Mouse (Mus musculus): ENCODE results near the gene Pou2f2. TPM values are rescaled to one million over a fixed set of nuclear protein-coding genes. Genes with fewer than 3 reads are reported as not detected.

The Pou2f2 gene
- total RNA-seq, 4 experiments from 2014 or later: 8.9 to 14.3 (median 11.7) TPM

DNA sequence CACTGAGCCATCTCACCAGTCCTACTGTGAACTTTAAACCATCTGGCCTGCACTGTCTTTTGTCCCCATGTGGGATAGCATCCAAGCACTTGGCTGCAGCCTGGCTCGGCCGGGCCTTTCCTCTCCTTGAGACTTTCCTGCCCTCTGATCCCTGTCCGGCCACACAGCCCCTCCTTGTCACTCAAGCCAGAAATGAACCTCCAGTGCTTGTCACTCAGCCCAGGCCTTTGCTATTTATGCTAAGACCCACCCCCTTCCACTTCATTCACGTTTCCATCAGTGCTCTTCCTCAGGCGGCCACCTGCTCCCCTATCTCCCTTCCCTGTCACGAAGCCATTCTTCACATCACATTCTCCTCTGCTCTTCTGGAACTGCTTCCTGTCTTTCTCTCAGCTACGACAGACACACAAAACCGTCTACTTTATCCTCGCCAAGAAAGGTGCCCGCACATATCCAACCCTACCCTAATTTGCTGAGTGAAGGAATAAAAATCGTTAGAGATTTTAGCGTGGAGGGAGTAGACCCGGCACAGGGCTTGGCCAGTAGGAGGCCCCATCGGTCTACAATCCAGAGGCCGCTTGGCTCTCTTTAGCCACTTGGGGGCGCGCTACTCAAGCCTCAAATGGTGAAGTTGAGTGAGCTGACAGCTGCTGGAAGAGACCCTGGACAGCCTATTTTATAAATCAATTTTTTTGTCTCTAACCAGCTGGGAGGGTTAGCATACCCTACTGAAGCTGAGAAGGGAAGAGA is 73.9 kb downstream of the Pou2f2 start:
- peak; percentile 57 to 87 for DNase-seq (ENCODE audit: low spot score in 2 of 2)

GRCm38 (mm10) chr7:25099581-25099980 is 79.9 kb downstream of the Pou2f2 start:
- DNase-seq (ENCODE audit: low spot score in 2 of 2): no peak

- no peak for DNase-seq (ENCODE audit: low spot score in 2 of 2)
Measured at GRCm38 (mm10) chr7:25098169-25098568, 81.4 kb downstream of the Pou2f2 start.

DNA sequence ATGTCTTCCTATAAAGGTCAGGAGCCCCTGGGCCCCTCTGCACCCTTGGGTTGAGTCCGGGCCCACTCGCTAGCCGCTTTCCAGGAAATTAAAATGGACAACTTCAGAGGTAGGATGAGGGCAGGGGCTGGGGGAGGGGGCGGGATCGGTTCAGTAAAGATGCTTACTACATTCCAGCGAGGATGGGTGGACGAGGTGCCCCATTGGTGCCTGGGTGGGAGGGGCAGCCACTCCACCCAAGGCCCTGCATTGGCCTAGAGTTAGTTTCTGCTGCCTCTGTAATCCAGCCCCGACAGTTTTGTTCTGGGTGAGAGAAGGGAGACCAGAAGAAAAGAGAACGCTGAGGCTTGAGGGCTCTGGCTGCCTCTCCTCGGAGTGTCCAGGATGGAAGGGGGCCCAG is 89.7 kb downstream of the Pou2f2 start:
- DNase-seq (ENCODE audit: low spot score in 2 of 2): no peak

- no peak for DNase-seq (ENCODE audit: low spot score in 2 of 2)
Measured at GRCm38 (mm10) chr7:25088968-25089367, 90.6 kb downstream of the Pou2f2 start.

DNA sequence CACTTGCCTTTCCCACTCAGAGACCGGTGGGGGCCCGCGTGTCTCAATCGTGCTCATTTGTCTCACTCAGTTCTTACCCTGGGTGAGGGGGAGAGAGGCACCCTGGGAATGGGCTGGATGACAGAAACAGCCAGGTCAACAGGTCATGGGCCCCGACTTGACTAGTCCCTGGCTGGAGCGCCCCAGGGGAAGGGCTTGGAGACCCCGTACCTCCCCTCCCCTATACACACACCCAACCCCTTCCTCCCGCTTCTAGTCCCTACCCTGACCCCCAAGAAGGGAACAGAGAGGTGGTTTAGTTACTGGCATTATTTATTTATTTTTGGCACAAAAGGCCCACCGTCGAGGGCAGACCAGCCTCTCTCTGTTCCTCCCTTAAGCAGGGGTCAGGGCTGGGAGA is 91.0 kb downstream of the Pou2f2 start:
- no peak for DNase-seq (ENCODE audit: low spot score in 2 of 2)

DNA sequence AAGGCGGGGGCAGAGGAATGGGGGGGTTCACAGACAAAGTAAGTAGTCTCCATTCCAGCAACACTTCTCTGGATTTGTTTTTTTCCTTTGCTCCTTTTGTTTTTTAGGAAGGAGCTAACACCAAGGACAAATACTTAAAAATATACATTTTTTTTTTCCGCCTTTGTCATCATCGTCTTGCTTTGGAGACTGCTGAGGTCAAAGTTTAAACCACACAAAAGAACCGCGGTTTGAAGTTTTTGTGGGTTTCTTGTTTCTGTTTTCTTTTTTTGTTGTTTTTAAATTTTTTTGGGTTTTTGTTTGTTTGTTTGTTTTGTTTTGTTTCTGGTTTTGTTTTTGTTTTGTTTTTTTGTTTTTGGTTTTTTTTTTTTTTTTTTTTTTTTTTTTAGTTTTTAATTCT is 91.6 kb downstream of the Pou2f2 start:
- no peak for DNase-seq (ENCODE audit: low spot score in 2 of 2)

GRCm38 (mm10) chr7:25087256-25087912 is 92.1 kb downstream of the Pou2f2 start:
- no peak for DNase-seq (ENCODE audit: low spot score in 2 of 2)

GRCm38 (mm10) chr7:25086656-25087055 is 92.9 kb downstream of the Pou2f2 start:
- no peak for DNase-seq (ENCODE audit: low spot score in 2 of 2)

GRCm38 (mm10) chr7:25084621-25085020 is 94.9 kb downstream of the Pou2f2 start:
- no peak for DNase-seq (ENCODE audit: low spot score in 2 of 2)

GRCm38 (mm10) chr7:25082510-25082909 is 97.0 kb downstream of the Pou2f2 start:
- DNase-seq (ENCODE audit: low spot score in 2 of 2): no peak

- DNase-seq (ENCODE audit: low spot score in 2 of 2): no peak
Measured at GRCm38 (mm10) chr7:25080431-25080830, 99.1 kb downstream of the Pou2f2 start.

DNA sequence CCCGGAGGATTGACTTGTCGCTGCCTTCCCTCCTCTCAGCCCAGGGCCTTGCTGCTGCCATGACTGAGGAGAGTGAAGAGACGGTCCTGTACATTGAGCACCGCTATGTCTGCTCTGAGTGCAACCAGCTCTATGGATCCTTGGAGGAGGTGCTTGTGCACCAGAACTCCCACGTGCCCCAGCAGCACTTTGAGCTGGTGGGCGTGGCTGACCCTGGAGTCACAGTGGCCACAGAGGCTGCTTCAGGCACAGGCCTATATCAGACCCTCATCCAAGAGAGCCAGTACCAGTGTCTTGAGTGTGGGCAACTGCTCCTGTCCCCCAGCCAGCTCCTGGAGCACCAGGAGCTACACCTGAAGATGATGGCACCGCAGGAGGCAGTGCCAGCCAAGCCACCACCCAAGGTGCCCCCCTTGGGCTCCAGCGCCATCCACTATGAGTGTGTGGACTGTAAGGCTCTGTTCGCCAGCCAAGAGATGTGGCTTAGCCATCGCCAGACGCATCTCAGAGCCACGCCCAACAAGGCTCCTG is 100.0 kb downstream of the Pou2f2 start:
- no peak for DNase-seq (ENCODE audit: low spot score in 2 of 2)

GRCm38 (mm10) chr7:25077414-25077755 is 102.1 kb downstream of the Pou2f2 start:
- DNase-seq (ENCODE audit: low spot score in 2 of 2): no peak

DNA sequence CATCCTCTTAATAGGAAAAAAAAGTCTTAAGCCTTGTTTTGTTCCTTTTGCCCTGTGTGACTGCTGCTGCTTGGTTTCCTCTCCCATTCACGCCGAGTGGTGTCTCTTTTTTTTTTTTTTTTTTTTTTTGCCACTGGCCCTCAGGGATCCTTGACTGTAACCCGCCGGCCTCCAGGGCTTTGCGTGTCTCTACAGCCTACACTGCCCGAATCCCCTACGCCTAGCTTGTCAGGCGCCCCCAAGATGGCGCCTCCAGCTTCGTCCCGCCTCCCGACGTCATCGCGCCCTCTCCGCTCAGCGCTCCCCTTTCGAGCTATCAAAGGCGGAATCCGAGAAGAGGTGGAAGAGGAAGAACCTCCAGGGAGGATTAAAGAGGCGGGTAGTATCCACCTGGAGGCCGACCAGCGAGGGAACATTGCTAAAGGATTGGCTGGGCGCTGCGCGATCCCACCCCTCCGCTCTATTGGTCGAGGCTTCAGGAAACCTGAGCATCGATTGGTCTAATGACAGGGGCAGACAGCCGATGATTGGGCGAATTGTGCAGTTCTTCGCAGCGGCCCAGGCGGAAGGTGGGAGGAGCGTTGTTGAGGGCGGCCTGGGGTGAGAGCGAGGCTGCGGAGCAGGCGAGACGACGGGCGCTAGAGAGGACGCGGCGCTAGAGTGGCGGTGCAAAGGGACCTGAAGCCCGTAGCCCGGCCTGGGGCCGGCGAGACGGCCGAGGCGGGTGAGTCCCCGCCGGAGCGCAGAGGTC is 102.7 kb downstream of the Pou2f2 start:
- peak; percentile 99 to 100 for DNase-seq (ENCODE audit: low spot score in 2 of 2)

GRCm38 (mm10) chr7:25076296-25076662 is 103.2 kb downstream of the Pou2f2 start:
- DNase-seq (ENCODE audit: low spot score in 2 of 2): no peak

GRCm38 (mm10) chr7:25073924-25074323 is 105.6 kb downstream of the Pou2f2 start:
- peak in 1 of 2 experiments; percentile 52 for DNase-seq (ENCODE audit: low spot score in 2 of 2)

GRCm38 (mm10) chr7:25072716-25073390 is 106.7 kb downstream of the Pou2f2 start:
- DNase-seq (ENCODE audit: low spot score in 2 of 2): peak; percentile 56 to 75

- DNase-seq (ENCODE audit: low spot score in 2 of 2): no peak
Measured at GRCm38 (mm10) chr7:25071979-25072715, 107.4 kb downstream of the Pou2f2 start, which contains the start of the genes Grik5 and Zfp574. Gene Grik5, minus strand, starts transcription at chr7:25072346. Gene Zfp574, plus strand, starts transcription at chr7:25072567.

DNA sequence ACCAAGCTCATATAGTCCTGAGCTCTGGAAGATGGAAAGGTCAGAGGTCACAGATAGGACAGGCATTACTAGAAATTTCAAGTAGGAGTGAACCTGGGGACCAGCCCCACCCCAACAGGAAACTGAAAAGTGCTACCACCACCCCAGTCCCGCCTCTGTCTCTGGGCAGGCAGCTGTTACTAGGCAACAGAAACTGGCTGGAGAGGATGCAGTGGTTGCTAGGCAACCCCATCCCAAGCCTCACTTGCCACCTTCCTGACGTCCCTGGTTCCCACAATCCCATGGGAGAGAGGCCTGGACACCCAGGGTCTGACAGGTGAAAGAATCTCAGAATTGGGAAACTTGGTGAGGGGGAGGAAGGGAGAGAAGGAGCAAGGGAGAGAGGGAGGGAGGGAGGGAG is 110.8 kb downstream of the Pou2f2 start:
- peak; percentile 72 to 75 for DNase-seq (ENCODE audit: low spot score in 2 of 2)
